ENCODE assay signal across 9 mouse cellular contexts in genomic region chr4:34922177-34922870, GRCm38 (mm10). TPM values are rescaled to one million over a fixed set of nuclear protein-coding genes. Genes with fewer than 3 reads are reported as not detected.
DNase-seq lines count a peak whose midpoint lies in the region; ATAC-seq and TF ChIP-seq lines count a peak whose summit lies in the region.
"Had no signal": no experiment of that assay in that cellular context is flagged by ENCODE, and none has a peak within 500 bp of the region (broad histone marks: within the 10 kb centered on the region; RNA-seq: fewer than 3 reads in every experiment).

No protein-coding gene starts in this region.

- no peaks in the 10 kb centered on the region for H3K27me3 ChIP-seq in midbrain, embryonic 10.5 days (ENCODE audit: low read depth, poor library complexity, severe bottlenecking)
- no peaks in the 10 kb centered on the region for H3K27me3 ChIP-seq in midbrain, embryonic 13.5 days
- no peaks in the 10 kb centered on the region for H3K27me3 ChIP-seq in hindbrain, embryonic 14.5 days (ENCODE audit: control insufficient read depth, insufficient read depth, low read length)
- H3K27me3 ChIP-seq in neural tube, embryonic 13.5 days = 0 out of 2 replicates have a peak, but pooled peaks cover 3% of the 10 kb centered on the region

- intact Hi-C loops in left cerebral cortex, adult 2 months (cut with DNase I) = loop anchor here (5.0 kb wide), 2 partner anchors 145 to 235 kb away; partner anchors contain the start of genes Slc35a1 and Smim8

- H3K4me3 ChIP-seq in midbrain, embryonic 10.5 days = no peak overlapping the region
- H3K4me3 ChIP-seq in midbrain, embryonic 13.5 days (replicated peaks) = no peak overlapping the region
- H3K4me3 ChIP-seq in hindbrain, embryonic 14.5 days (replicated peaks; ENCODE audit: low read length) = no peak overlapping the region
- H3K4me3 ChIP-seq in left cerebral cortex, adult 2 months = no peak overlapping the region
- H3K4me3 ChIP-seq in neural tube, embryonic 13.5 days = no peak overlapping the region
- H3K4me3 ChIP-seq: myocyte had no signal

- ATAC-seq in midbrain, embryonic 13.5 days = no peak
- peak; percentile 85 for ATAC-seq in activated CD4-positive, CD25-positive, alpha-beta regulatory T cell, adult 4 months
- ATAC-seq in hindbrain, embryonic 14.5 days (ENCODE audit: low FRiP score) = peak; percentile 80; the same call in 1 of the 2 replicates
- peak; percentile 65 for ATAC-seq in neural tube, embryonic 13.5 days (ENCODE audit: low read depth)

- DNase-seq in midbrain, embryonic 10.5 days (ENCODE audit: low spot score) = peak; percentile 18
- DNase-seq in embryo, embryonic 11 days = peak; percentile 74
- peak; percentile 80 for DNase-seq in hindbrain, embryonic 14.5 days (ENCODE audit: low spot score)
- peak; percentile 21 to 26 for DNase-seq in left cerebral cortex, adult 2 months (ENCODE audit: extremely low spot score in 1 of 2, low spot score in 2 of 2)
- no peak for DNase-seq in urinary bladder, adult 18-20 months (ENCODE audit: low spot score in 2 of 2)

- H3K27ac ChIP-seq in midbrain, embryonic 10.5 days (replicated peaks) = no peak overlapping the region
- H3K27ac ChIP-seq in midbrain, embryonic 13.5 days = no peak overlapping the region
- H3K27ac ChIP-seq in hindbrain, embryonic 14.5 days = no peak overlapping the region
- H3K27ac ChIP-seq in left cerebral cortex, adult 2 months = no peak overlapping the region
- H3K27ac ChIP-seq in neural tube, embryonic 13.5 days (replicated peaks) = no peak overlapping the region

- WGBS in midbrain, embryonic 10.5 days = 71% methylated on average over 6 of the region's 6 CpGs
- WGBS in midbrain, embryonic 13.5 days = 66% methylated on average over 6 of the region's 6 CpGs
- 68% methylated on average over 6 of the region's 6 CpGs for WGBS in hindbrain, embryonic 14.5 days
- WGBS in neural tube, embryonic 13.5 days = 63% methylated on average over 6 of the region's 6 CpGs

- no peak overlapping the region for H3K9ac ChIP-seq in midbrain, embryonic 13.5 days (replicated peaks)
- no peak overlapping the region for H3K9ac ChIP-seq in hindbrain, embryonic 14.5 days
- H3K9ac ChIP-seq in neural tube, embryonic 13.5 days = no peak overlapping the region

- peak; percentile 73 for TF ChIP-seq CTCF in left cerebral cortex, adult 2 months (IDR thresholded peaks at IDR 0.05)

- H3K4me2 ChIP-seq in midbrain, embryonic 13.5 days (replicated peaks) = no peak overlapping the region
- no peak overlapping the region for H3K4me2 ChIP-seq in hindbrain, embryonic 14.5 days (replicated peaks)
- no peak overlapping the region for H3K4me2 ChIP-seq in neural tube, embryonic 13.5 days

- no peaks in the 10 kb centered on the region for H3K9me3 ChIP-seq in midbrain, embryonic 10.5 days (replicated peaks)
- no peaks in the 10 kb centered on the region for H3K9me3 ChIP-seq in midbrain, embryonic 13.5 days
- no peaks in the 10 kb centered on the region for H3K9me3 ChIP-seq in hindbrain, embryonic 14.5 days (ENCODE audit: control insufficient read depth, low read length)
- no peaks in the 10 kb centered on the region for H3K9me3 ChIP-seq in neural tube, embryonic 13.5 days

- H3K36me3 ChIP-seq in midbrain, embryonic 10.5 days = no peaks in the 10 kb centered on the region
- H3K36me3 ChIP-seq in midbrain, embryonic 13.5 days = no peaks in the 10 kb centered on the region
- no peaks in the 10 kb centered on the region for H3K36me3 ChIP-seq in hindbrain, embryonic 14.5 days (replicated peaks; ENCODE audit: control insufficient read depth, insufficient read depth)
- H3K36me3 ChIP-seq in neural tube, embryonic 13.5 days = no peaks in the 10 kb centered on the region

- H3K4me1 ChIP-seq in midbrain, embryonic 10.5 days = no peaks in the 10 kb centered on the region
- H3K4me1 ChIP-seq in midbrain, embryonic 13.5 days (replicated peaks) = no peaks in the 10 kb centered on the region
- no peaks in the 10 kb centered on the region for H3K4me1 ChIP-seq in hindbrain, embryonic 14.5 days (replicated peaks; ENCODE audit: control insufficient read depth, insufficient read depth, low read length)
- no peaks in the 10 kb centered on the region for H3K4me1 ChIP-seq in neural tube, embryonic 13.5 days (replicated peaks)

RNA-seq across cellular contexts. Expression of gene Cga, which starts 28.7 kb away (rescaled TPM):
- polyA plus RNA-seq in midbrain, embryonic 10.5 days (2016; fragmentation: Nextera tagmentation; extraction: Ambion mirVana) = 0.27 and 0.30 TPM in 2 replicates
- polyA plus RNA-seq in midbrain, embryonic 13.5 days (2015; fragmentation: Nextera tagmentation; extraction: Ambion mirVana) = not detected in 2 replicates
- not detected for polyA plus RNA-seq in activated CD4-positive, CD25-positive, alpha-beta regulatory T cell, adult 4 months (2017; shearing (Covaris generic))
- not detected in 2 replicates for polyA plus RNA-seq in hindbrain, embryonic 14.5 days (2014; fragmentation: Nextera tagmentation; extraction: Ambion mirVana)
- total RNA-seq in left cerebral cortex, adult 2 months (2021) = not detected
- polyA plus RNA-seq in neural tube, embryonic 13.5 days (2015; fragmentation: Nextera tagmentation; extraction: Ambion mirVana) = 0.31 TPM in 1 of 2 replicates, not detected in the other
- polyA plus RNA-seq: myocyte had no signal

RNA-seq across cellular contexts. Expression of gene Zfp292, which starts 39.6 kb away (rescaled TPM):
- 22.1 and 26.5 TPM in 2 replicates for polyA plus RNA-seq in midbrain, embryonic 10.5 days (2016; fragmentation: Nextera tagmentation; extraction: Ambion mirVana)
- 40.3 and 42.5 TPM in 2 replicates for polyA plus RNA-seq in midbrain, embryonic 13.5 days (2015; fragmentation: Nextera tagmentation; extraction: Ambion mirVana)
- 10 to 100 TPM; 21.7 TPM for polyA plus RNA-seq in activated CD4-positive, CD25-positive, alpha-beta regulatory T cell, adult 4 months (2017; shearing (Covaris generic))
- polyA plus RNA-seq in hindbrain, embryonic 14.5 days (2014; fragmentation: Nextera tagmentation; extraction: Ambion mirVana) = 34.8 and 36.5 TPM in 2 replicates
- 10 to 100 TPM; 27.5 to 28.2 TPM for total RNA-seq in left cerebral cortex, adult 2 months (2021)
- 29.0 and 31.5 TPM in 2 replicates for polyA plus RNA-seq in neural tube, embryonic 13.5 days (2015; fragmentation: Nextera tagmentation; extraction: Ambion mirVana)

Comparison
In these comparisons a context has a peak if more than half of its experiments do, and no peak if none do; other contexts are left out.
1. DNase-seq: peak in midbrain, embryonic 10.5 days (single experiment), embryo, embryonic 11 days (single experiment), hindbrain, embryonic 14.5 days (single experiment) and left cerebral cortex, adult 2 months (2 of 2); none in urinary bladder, adult 18-20 months (0 of 2).